Mouse (Mus musculus): ENCODE results near the gene Cfb. TPM values are rescaled to one million over a fixed set of nuclear protein-coding genes. Genes with fewer than 3 reads are reported as not detected.
"Not testable (repeated sequence)": the region's sequence is repeated elsewhere in the genome, so short reads cannot be mapped to it uniquely, and the experiment has no call there.

The Cfb gene
- polyA plus RNA-seq, 1 experiment, result 23.8 TPM

DNA sequence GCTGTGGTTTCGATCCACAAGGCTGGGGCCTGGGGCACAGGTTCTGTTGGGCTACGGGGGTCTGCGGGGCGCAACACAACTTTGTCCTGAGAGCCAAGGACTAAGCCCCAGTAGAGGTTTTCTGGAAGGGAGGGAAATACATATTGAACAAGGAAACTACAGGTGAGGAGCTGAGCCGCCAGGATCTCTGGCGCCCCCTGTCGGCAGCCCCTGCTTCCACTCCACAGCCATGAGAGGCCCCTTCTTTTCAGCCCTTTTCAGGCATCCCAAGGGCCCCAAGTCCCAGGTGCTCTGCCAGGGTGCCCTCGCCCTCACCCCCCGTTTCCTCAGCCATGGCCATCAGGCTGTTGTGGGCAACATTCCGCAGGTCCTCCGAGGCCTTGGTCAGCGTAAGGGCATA, 48.6 kb downstream of the Cfb start:
- not testable (repeated sequence) for H3K4me1 ChIP-seq (ENCODE audit: control insufficient read depth, insufficient read depth, low read length); H3K4me3 ChIP-seq (replicated peaks; ENCODE audit: extremely low read depth, low read depth, low read length)
- WGBS, result 61% methylated on average over 12 of the region's 12 CpGs
- peak; percentile 37 for DNase-seq
- TF ChIP-seq CTCF (IDR thresholded peaks at IDR 0.05; ENCODE audit: insufficient read depth, low read length), result peak; percentile 61

DNA sequence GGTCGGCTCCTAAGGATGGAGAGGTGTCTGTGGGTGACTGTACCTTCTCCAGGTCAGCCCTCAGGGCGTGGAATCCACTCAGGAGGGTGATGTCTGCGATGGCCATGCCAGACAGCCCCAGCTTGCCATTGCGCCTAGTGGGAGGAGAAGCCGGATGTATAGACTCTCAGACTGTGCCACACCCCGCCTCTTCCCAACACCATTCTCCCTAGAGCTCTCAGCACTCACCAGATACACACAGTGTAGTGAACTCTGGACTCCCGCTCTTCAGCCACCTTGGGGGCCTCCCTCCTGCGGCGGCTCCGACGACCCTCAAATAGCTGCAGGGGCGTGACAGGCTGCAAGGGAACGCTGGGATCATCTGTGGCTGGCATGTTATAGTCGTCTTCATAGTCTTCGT, 51.0 kb downstream of the Cfb start:
- Histone ChIP-seq H3K4me3 (replicated peaks; ENCODE audit: extremely low read depth, low read depth, low read length) (no peak overlapping the region), H3K4me1 (ENCODE audit: control insufficient read depth, insufficient read depth, low read length) (no peaks in the 10 kb centered on the region)
- TF ChIP-seq CTCF (IDR thresholded peaks at IDR 0.05; ENCODE audit: insufficient read depth, low read length), result no peak
- no peak for TF ChIP-seq POLR2A (IDR thresholded peaks at IDR 0.05; ENCODE audit: borderline replicate concordance, extremely low read depth, low read depth, low read length)
- no peak for DNase-seq
- 69% methylated on average over 15 of the region's 15 CpGs for WGBS

DNA sequence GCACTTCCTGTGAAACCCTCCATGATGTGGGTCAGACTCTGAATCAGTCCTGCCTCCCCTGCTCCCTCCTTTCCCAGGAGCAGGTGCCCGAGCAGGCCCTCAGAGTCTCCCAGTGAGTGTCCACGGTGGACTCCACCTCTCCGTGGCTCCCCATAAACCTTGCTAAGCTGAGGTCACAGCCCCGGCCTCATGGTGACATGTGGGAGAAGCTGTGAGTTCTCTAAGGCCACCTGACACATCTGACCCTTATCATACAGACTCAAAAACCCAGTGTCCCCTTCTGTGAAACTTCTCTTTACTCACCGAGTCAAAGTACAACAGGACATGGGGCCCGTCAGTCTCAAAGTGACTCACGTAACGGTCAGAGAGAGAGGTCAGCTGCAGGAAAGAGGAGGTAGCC, 51.5 kb downstream of the Cfb start:
- H3K4me3 ChIP-seq (replicated peaks; ENCODE audit: extremely low read depth, low read depth, low read length), result not testable (repeated sequence)

DNA sequence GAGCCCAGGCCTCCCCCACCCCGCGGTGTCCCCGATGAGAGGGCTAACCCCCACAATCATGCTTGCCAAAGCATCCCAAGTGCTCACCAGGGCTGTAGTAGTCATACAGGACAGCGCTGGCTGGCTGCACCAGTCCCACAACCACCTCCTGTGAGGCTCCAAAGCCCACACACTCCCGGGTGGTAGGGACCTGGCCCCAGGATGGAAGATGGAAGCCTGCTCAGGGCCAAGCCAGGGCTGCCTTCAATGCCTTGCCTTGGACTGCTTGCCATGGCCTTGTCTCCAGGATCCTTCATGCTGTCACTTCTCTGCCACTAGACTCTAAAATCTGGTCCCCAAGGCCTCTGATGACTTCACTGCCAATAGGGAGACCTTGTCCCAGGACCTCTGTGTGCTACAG, 51.9 kb downstream of the Cfb start:
- WGBS, result 90% methylated on average over 5 of the region's 5 CpGs
- not testable (repeated sequence) for H3K4me1 ChIP-seq (ENCODE audit: control insufficient read depth, insufficient read depth, low read length); H3K4me3 ChIP-seq (replicated peaks; ENCODE audit: extremely low read depth, low read depth, low read length); DNase-seq

More for the DNA sequence above, 51.5 kb downstream of the Cfb start:
- WGBS, result 79% methylated on average over 8 of the region's 8 CpGs
- DNase-seq; H3K4me1 ChIP-seq (ENCODE audit: control insufficient read depth, insufficient read depth, low read length): not testable (repeated sequence)

DNA sequence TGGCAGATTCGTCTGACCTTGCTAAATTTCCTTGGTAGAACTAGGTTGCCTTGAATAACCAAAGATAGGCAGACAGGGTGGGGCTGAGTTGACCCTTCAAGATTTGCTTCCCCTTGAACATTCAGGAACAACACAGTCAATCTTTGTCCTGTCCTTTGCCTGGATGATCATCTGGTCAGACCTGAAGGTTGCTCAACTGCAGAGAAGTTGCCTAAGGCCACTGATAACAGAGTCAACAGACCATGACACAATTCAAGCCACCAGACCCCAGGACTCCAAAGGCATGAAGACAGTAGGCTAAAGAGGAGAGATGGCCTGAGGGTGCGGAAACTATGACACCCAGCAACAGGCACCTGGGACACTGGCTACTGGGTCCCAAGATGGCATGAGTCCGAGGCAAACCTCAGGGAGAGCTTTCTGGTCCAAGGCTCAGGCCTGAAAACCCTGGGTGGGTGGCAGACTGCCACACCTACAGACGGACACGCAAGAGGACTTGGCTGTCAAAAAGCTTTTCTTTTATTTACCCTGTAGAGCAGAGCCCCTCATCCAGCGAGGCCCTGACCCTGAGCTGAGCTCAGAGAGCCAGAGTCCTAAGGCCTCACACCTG, 53.6 kb downstream of the Cfb start:
- Histone ChIP-seq H3K4me1 (ENCODE audit: control insufficient read depth, insufficient read depth, low read length) (no peaks in the 10 kb centered on the region), H3K4me3 (replicated peaks; ENCODE audit: extremely low read depth, low read depth, low read length) (no peak overlapping the region)
- WGBS, result 75% methylated on average over 6 of the region's 6 CpGs
- DNase-seq, result no peak
- TF ChIP-seq CTCF (IDR thresholded peaks at IDR 0.05; ENCODE audit: insufficient read depth, low read length), result no peak
- no peak for TF ChIP-seq POLR2A (IDR thresholded peaks at IDR 0.05; ENCODE audit: borderline replicate concordance, extremely low read depth, low read depth, low read length)

DNA sequence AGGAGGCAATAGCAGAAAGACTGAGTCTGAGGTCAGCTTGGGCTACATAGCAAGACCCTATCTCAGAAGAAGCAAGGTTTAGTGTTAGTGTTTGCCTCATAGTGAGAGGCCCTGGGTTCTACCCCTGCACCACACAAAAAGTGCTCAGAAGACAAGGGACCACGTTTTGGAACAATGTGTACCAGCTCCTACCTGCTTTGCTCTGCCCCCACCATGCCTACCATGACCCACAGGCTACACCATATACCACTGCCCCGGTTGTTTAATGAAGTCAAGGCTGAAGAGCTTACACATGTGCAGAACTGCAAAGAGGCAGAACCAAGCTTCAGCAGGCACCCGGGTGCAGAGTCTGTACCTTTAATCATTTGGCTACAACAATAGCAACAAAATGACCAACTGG, 55.1 kb downstream of the Cfb start:
- WGBS, result 57% methylated on average over 3 of the region's 3 CpGs
- no peak for DNase-seq
- no peak for TF ChIP-seq CTCF (IDR thresholded peaks at IDR 0.05; ENCODE audit: insufficient read depth, low read length)
- TF ChIP-seq POLR2A (IDR thresholded peaks at IDR 0.05; ENCODE audit: borderline replicate concordance, extremely low read depth, low read depth, low read length), result no peak
- no peak overlapping the region for H3K4me3 ChIP-seq (replicated peaks; ENCODE audit: extremely low read depth, low read depth, low read length)
- H3K4me1 ChIP-seq (ENCODE audit: control insufficient read depth, insufficient read depth, low read length), result no peaks in the 10 kb centered on the region

Other genes starting within 250 kb of the Cfb start
- gene Egfl8, start 246.5 kb downstream of the Cfb start, polyA plus RNA-seq (2012; rRNA removed), result 5.7 and 8.2 TPM in 2 replicates
- gene Ppt2, start 234.0 kb downstream of the Cfb start, polyA plus RNA-seq (2012; rRNA removed), result 38.7 and 40.9 TPM in 2 replicates
- 5.2 and 6.7 TPM in 2 replicates for gene Prrt1, start 233.0 kb downstream of the Cfb start, polyA plus RNA-seq (2012; rRNA removed)
- 2.4 and 2.9 TPM in 2 replicates for gene Fkbpl, start 217.8 kb downstream of the Cfb start, polyA plus RNA-seq (2012; rRNA removed)
- gene Atf6b, start 215.4 kb downstream of the Cfb start, polyA plus RNA-seq (2012; rRNA removed), result 81.8 and 88.0 TPM in 2 replicates
- 39.6 and 49.2 TPM in 2 replicates for gene Tnxb, start 192.0 kb downstream of the Cfb start, polyA plus RNA-seq (2012; rRNA removed)
- gene C4b, start 118.6 kb downstream of the Cfb start, polyA plus RNA-seq (2012; rRNA removed), result 136 and 137 TPM in 2 replicates
- gene Cyp21a1, start 58.0 kb downstream of the Cfb start, polyA plus RNA-seq (2012; rRNA removed), result 0.19 and 0.27 TPM in 2 replicates
- gene Stk19, start 25.6 kb downstream of the Cfb start, polyA plus RNA-seq (2012; rRNA removed), result 45.1 and 46.0 TPM in 2 replicates
- 45.6 and 58.1 TPM in 2 replicates for gene Dxo, start 25.5 kb downstream of the Cfb start, polyA plus RNA-seq (2012; rRNA removed)
- gene Skiv2l, start 12.3 kb downstream of the Cfb start, polyA plus RNA-seq (2012; rRNA removed), result 77.8 and 94.8 TPM in 2 replicates
- gene Nelfe, start 12.1 kb downstream of the Cfb start, polyA plus RNA-seq (2012; rRNA removed), result 22.4 and 23.2 TPM in 2 replicates
- gene Zbtb12, start 17.0 kb upstream of the Cfb start, polyA plus RNA-seq (2012; rRNA removed), result 10.6 and 12.3 TPM in 2 replicates
- not detected in 2 replicates for gene Gm20547, start 19.5 kb upstream of the Cfb start, polyA plus RNA-seq (2012; rRNA removed)
- gene C2, start 35.7 kb upstream of the Cfb start, polyA plus RNA-seq (2012; rRNA removed), result 25.8 and 27.7 TPM in 2 replicates
- gene Ehmt2, start 36.0 kb upstream of the Cfb start, polyA plus RNA-seq (2012; rRNA removed), result 192 and 199 TPM in 2 replicates
- 11.6 and 13.5 TPM in 2 replicates for gene Slc44a4, start 51.9 kb upstream of the Cfb start, polyA plus RNA-seq (2012; rRNA removed)
- gene Neu1, start 68.7 kb upstream of the Cfb start, polyA plus RNA-seq (2012; rRNA removed), result 40.4 and 46.6 TPM in 2 replicates
- 20.1 and 93.1 TPM in 2 replicates for gene Hspa1b, start 96.7 kb upstream of the Cfb start, polyA plus RNA-seq (2012; rRNA removed)
- not detected in 2 replicates for gene Gm20481, start 107.4 kb upstream of the Cfb start, polyA plus RNA-seq (2012; rRNA removed)
- 12.9 and 66.3 TPM in 2 replicates for gene Hspa1a, start 109.6 kb upstream of the Cfb start, polyA plus RNA-seq (2012; rRNA removed)
- 0.81 and 1.3 TPM in 2 replicates for gene Hspa1l, start 110.2 kb upstream of the Cfb start, polyA plus RNA-seq (2012; rRNA removed)
- 42.3 and 51.6 TPM in 2 replicates for gene Lsm2, start 119.3 kb upstream of the Cfb start, polyA plus RNA-seq (2012; rRNA removed)
- 119 and 159 TPM in 2 replicates for gene Vars, start 138.5 kb upstream of the Cfb start, polyA plus RNA-seq (2012; rRNA removed)
- gene Vwa7, start 154.1 kb upstream of the Cfb start, polyA plus RNA-seq (2012; rRNA removed), result 4.0 and 4.2 TPM in 2 replicates
- 2.1 and 2.8 TPM in 2 replicates for gene Sapcd1, start 165.5 kb upstream of the Cfb start, polyA plus RNA-seq (2012; rRNA removed)
- 5.4 and 6.0 TPM in 2 replicates for gene Msh5, start 184.2 kb upstream of the Cfb start, polyA plus RNA-seq (2012; rRNA removed)
- 124 and 153 TPM in 2 replicates for gene Clic1, start 187.4 kb upstream of the Cfb start, polyA plus RNA-seq (2012; rRNA removed)
- 137 and 141 TPM in 2 replicates for gene Ddah2, start 196.5 kb upstream of the Cfb start, polyA plus RNA-seq (2012; rRNA removed)
- gene Ly6g6c, start 202.9 kb upstream of the Cfb start, polyA plus RNA-seq (2012; rRNA removed), result 3.8 and 90.0 TPM in 2 replicates
- 1.0 and 2.1 TPM in 2 replicates for gene Mpig6b, start 203.7 kb upstream of the Cfb start, polyA plus RNA-seq (2012; rRNA removed)
- gene Ly6g6e, start 214.4 kb upstream of the Cfb start, polyA plus RNA-seq (2012; rRNA removed), result 5.8 and 25.7 TPM in 2 replicates
- gene Ly6g6d, start 215.5 kb upstream of the Cfb start, polyA plus RNA-seq (2012; rRNA removed), result 14.5 and 16.7 TPM in 2 replicates
- 0.16 and 0.84 TPM in 2 replicates for gene Ly6g6f, start 223.1 kb upstream of the Cfb start, polyA plus RNA-seq (2012; rRNA removed)
- gene Abhd16a, start 226.7 kb upstream of the Cfb start, polyA plus RNA-seq (2012; rRNA removed), result 196 and 245 TPM in 2 replicates
- not detected in 2 replicates for gene Ly6g5c, start 245.8 kb upstream of the Cfb start, polyA plus RNA-seq (2012; rRNA removed)

Measured in lung, adult 2 months (tissue).